Mouse (Mus musculus) myocyte (in vitro differentiated cells): Measurements from ENCODE around the gene Man2a2. TPM values are rescaled to one million over a fixed set of nuclear protein-coding genes. Genes with fewer than 3 reads are reported as not detected.
"Not testable (repeated sequence)": the region's sequence is repeated elsewhere in the genome, so short reads cannot be mapped to it uniquely, and the experiment has no call there.

Source experiments
- H3K27me3 ChIP-seq: one replicate; pipeline ENCODE4 v1.6.1; 2011; ENCODE audit not compliant: control insufficient read depth, insufficient read depth, insufficient read length
- H3K36me3 ChIP-seq: one replicate; pipeline ENCODE4 v1.6.1; 2011; ENCODE audit not compliant: control insufficient read depth, insufficient read depth
- H3K4me2 ChIP-seq: one replicate; pipeline ENCODE4 v1.6.1; 2011; ENCODE audit warnings: low read depth, control low read depth
- H3K4me3 ChIP-seq: one replicate; pipeline ENCODE4 v1.5.1; 2011; ENCODE audit warnings: mild to moderate bottlenecking, control low read depth, moderate library complexity
- H3K79me2 ChIP-seq: one replicate; pipeline ENCODE4 v1.6.1; 2011; ENCODE audit not compliant: control insufficient read depth, insufficient read depth
- H3ac ChIP-seq: one replicate; pipeline ENCODE4 v1.6.1; 2011; ENCODE audit not compliant: control insufficient read depth, insufficient read length
- CEBPB ChIP-seq: IDR thresholded peaks from 2 replicates; pipeline ENCODE4 v1.6.1; 2011; ENCODE audit warnings: mild to moderate bottlenecking, moderate library complexity; ENCODE audit not compliant: poor library complexity, insufficient read depth, severe bottlenecking
- E2F4 ChIP-seq: IDR thresholded peaks from one replicate; pipeline ENCODE4 v1.6.1; 2011; ENCODE audit warnings: mild to moderate bottlenecking, control low read depth, moderate library complexity; ENCODE audit not compliant: insufficient read depth
- MAX ChIP-seq: IDR thresholded peaks from one replicate; pipeline ENCODE4 v1.6.1; 2011; ENCODE audit warnings: low read depth, mild to moderate bottlenecking, control low read depth
- MYOD1 ChIP-seq, 3 experiments: IDR thresholded peaks; one replicate each; pipeline ENCODE4 v1.6.1; 2011; ENCODE audit warnings: control low read depth in 2 of 3, low read depth in 2 of 3, mild to moderate bottlenecking in 2 of 3, moderate library complexity in 1 of 3; ENCODE audit not compliant: insufficient read length in 2 of 3, control insufficient read depth in 1 of 3
- MYOG ChIP-seq, 3 experiments: IDR thresholded peaks; one replicate each; pipeline ENCODE4 v1.6.1; 2011; ENCODE audit warnings: control low read depth in 2 of 3, low read depth in 2 of 3, mild to moderate bottlenecking in 2 of 3; ENCODE audit not compliant: insufficient read length in 2 of 3, control insufficient read depth in 1 of 3, insufficient read depth in 1 of 3
- POLR2A ChIP-seq: IDR thresholded peaks from one replicate; pipeline ENCODE4 v1.6.1; 2011; ENCODE audit warnings: low read depth, mild to moderate bottlenecking, control low read depth, moderate library complexity; ENCODE audit not compliant: insufficient read length
- POLR2AphosphoS2 ChIP-seq: IDR thresholded peaks from one replicate; pipeline ENCODE4 v1.6.1; 2011; ENCODE audit warnings: low read depth, control low read depth; ENCODE audit not compliant: insufficient read length
- REST ChIP-seq: IDR thresholded peaks from one replicate; pipeline ENCODE4 v1.6.1; 2011; ENCODE audit warnings: mild to moderate bottlenecking, control low read depth, moderate library complexity; ENCODE audit not compliant: insufficient read depth, insufficient read length
- SRF ChIP-seq: IDR thresholded peaks from one replicate; pipeline ENCODE4 v1.6.1; 2011; ENCODE audit warnings: low read depth; ENCODE audit not compliant: control insufficient read depth, insufficient read length
- TCF12 ChIP-seq: IDR thresholded peaks from one replicate; pipeline ENCODE4 v1.6.1; 2011; ENCODE audit warnings: mild to moderate bottlenecking, control low read depth; ENCODE audit not compliant: poor library complexity, insufficient read depth, severe bottlenecking
- TCF3 ChIP-seq: IDR thresholded peaks from one replicate; pipeline ENCODE4 v1.6.1; 2011; ENCODE audit warnings: low read depth, control low read depth; ENCODE audit not compliant: insufficient read length
- USF1 ChIP-seq: IDR thresholded peaks from one replicate; pipeline ENCODE4 v1.6.1; 2011; ENCODE audit warnings: low read depth, mild to moderate bottlenecking, control low read depth, moderate library complexity
- polyA plus RNA-seq: library from polyadenylated mRNA; unstranded; fragments of >200 nt; fragmentation: generic; extraction: Trizol; gene quantifications from one replicate; pipeline ENCODE4 v1.2.1, GENCODE M21; 2012; ENCODE audit warnings: missing spikeins

Gene Man2a2
- polyA plus RNA-seq, 1 experiment, result 35.7 TPM

GRCm38 (mm10) chr7:80400571-80400970 is 29.4 kb upstream of the Man2a2 start:
- H3ac ChIP-seq, result peak overlapping the region; percentile 97
- peaks cover 38% of the 10 kb centered on the region for H3K79me2 ChIP-seq
- peak overlapping the region; percentile 88 for H3K4me2 ChIP-seq
- H3K36me3 ChIP-seq, result peaks cover 9% of the 10 kb centered on the region
- TF ChIP-seq MYOG (IDR thresholded peaks at IDR 0.05; ENCODE audit: control insufficient read depth in 1 of 3, insufficient read depth in 1 of 3, insufficient read length in 2 of 3, low read depth in 2 of 3), result no peak
- no peak for TF ChIP-seq USF1
- no peak for TF ChIP-seq CEBPB
- no peak for TF ChIP-seq POLR2A
- TF ChIP-seq TCF3, result no peak
- TF ChIP-seq MAX, result no peak
- H3K27me3 ChIP-seq, result no peaks in the 10 kb centered on the region
- peak overlapping the region; percentile 61 for H3K4me3 ChIP-seq

GRCm38 (mm10) chr7:80400099-80400498 is 28.9 kb upstream of the Man2a2 start:
- Histone ChIP-seq H3K4me2 (peak overlapping the region; percentile 88), H3K4me3 (peak overlapping the region; percentile 61), H3K36me3 (peaks cover 9% of the 10 kb centered on the region), H3K27me3 (no peaks in the 10 kb centered on the region), H3ac (no peak overlapping the region), H3K79me2 (peaks cover 38% of the 10 kb centered on the region)
- TF ChIP-seq E2F4, result no peak
- TF ChIP-seq MYOG (IDR thresholded peaks at IDR 0.05; ENCODE audit: control insufficient read depth in 1 of 3, insufficient read depth in 1 of 3, insufficient read length in 2 of 3, low read depth in 2 of 3), result peak in 1 of 3 experiments; percentile 6
- TF ChIP-seq CEBPB, result peak; percentile 67; the same call in 1 of the 2 replicates
- no peak for TF ChIP-seq TCF3
- no peak for TF ChIP-seq POLR2AphosphoS2

- no peak overlapping the region for H3K4me3 ChIP-seq
- no peaks in the 10 kb centered on the region for H3K27me3 ChIP-seq
- H3K4me2 ChIP-seq, result no peak overlapping the region
- H3ac ChIP-seq, result no peak overlapping the region
- H3K79me2 ChIP-seq, result peaks cover 38% of the 10 kb centered on the region
- no peak for TF ChIP-seq USF1
- no peak for TF ChIP-seq E2F4
- TF ChIP-seq CEBPB, result no peak
- TF ChIP-seq SRF, result no peak
- no peak for TF ChIP-seq POLR2AphosphoS2
- TF ChIP-seq MAX, result no peak
- no peak for TF ChIP-seq POLR2A
- TF ChIP-seq REST, result no peak
- TF ChIP-seq MYOG (IDR thresholded peaks at IDR 0.05; ENCODE audit: control insufficient read depth in 1 of 3, insufficient read depth in 1 of 3, insufficient read length in 2 of 3, low read depth in 2 of 3), result no peak
- TF ChIP-seq MYOD1 (IDR thresholded peaks at IDR 0.05; ENCODE audit: control insufficient read depth in 1 of 3, insufficient read length in 2 of 3, low read depth in 2 of 3), result no peak
- no peak for TF ChIP-seq TCF12
- TF ChIP-seq TCF3, result no peak
- peaks cover 14% of the 10 kb centered on the region for H3K36me3 ChIP-seq
These were observed 27.7 kb upstream of the Man2a2 start for GRCm38 (mm10) chr7:80398654-80399444.

GRCm38 (mm10) chr7:80397986-80398385 is 26.8 kb upstream of the Man2a2 start:
- H3K36me3 ChIP-seq, result peaks cover 18% of the 10 kb centered on the region
- no peak overlapping the region for H3K4me2 ChIP-seq
- peaks cover 38% of the 10 kb centered on the region for H3K79me2 ChIP-seq
- TF ChIP-seq REST, result no peak
- TF ChIP-seq CEBPB, result no peak
- no peak overlapping the region for H3K4me3 ChIP-seq
- H3ac ChIP-seq, result no peak overlapping the region
- no peaks in the 10 kb centered on the region for H3K27me3 ChIP-seq

- not testable (repeated sequence) for H3K4me3 ChIP-seq, H3ac ChIP-seq, H3K27me3 ChIP-seq, H3K4me2 ChIP-seq
- peaks cover 23% of the 10 kb centered on the region for H3K36me3 ChIP-seq
- peaks cover 30% of the 10 kb centered on the region for H3K79me2 ChIP-seq
These were observed 25.3 kb upstream of the Man2a2 start for GRCm38 (mm10) chr7:80396427-80396826.

GRCm38 (mm10) chr7:80394600-80394999 is 23.4 kb upstream of the Man2a2 start:
- H3K27me3 ChIP-seq, result no peaks in the 10 kb centered on the region
- H3K4me3 ChIP-seq, result no peak overlapping the region
- no peak overlapping the region for H3ac ChIP-seq
- H3K4me2 ChIP-seq, result no peak overlapping the region
- peaks cover 23% of the 10 kb centered on the region for H3K36me3 ChIP-seq
- TF ChIP-seq TCF3, result no peak
- no peak for TF ChIP-seq E2F4
- no peak for TF ChIP-seq SRF
- TF ChIP-seq MAX, result no peak
- TF ChIP-seq POLR2A, result no peak
- no peak for TF ChIP-seq CEBPB
- no peak for TF ChIP-seq POLR2AphosphoS2
- TF ChIP-seq MYOG (IDR thresholded peaks at IDR 0.05; ENCODE audit: control insufficient read depth in 1 of 3, insufficient read depth in 1 of 3, insufficient read length in 2 of 3, low read depth in 2 of 3), result no peak
- TF ChIP-seq TCF12, result no peak
- no peak for TF ChIP-seq MYOD1 (IDR thresholded peaks at IDR 0.05; ENCODE audit: control insufficient read depth in 1 of 3, insufficient read length in 2 of 3, low read depth in 2 of 3)
- TF ChIP-seq REST, result no peak
- TF ChIP-seq USF1, result no peak
- peaks cover 13% of the 10 kb centered on the region for H3K79me2 ChIP-seq
